Mouse (Mus musculus): ENCODE results near the gene Sp2.

Sp2 gene

DNA sequence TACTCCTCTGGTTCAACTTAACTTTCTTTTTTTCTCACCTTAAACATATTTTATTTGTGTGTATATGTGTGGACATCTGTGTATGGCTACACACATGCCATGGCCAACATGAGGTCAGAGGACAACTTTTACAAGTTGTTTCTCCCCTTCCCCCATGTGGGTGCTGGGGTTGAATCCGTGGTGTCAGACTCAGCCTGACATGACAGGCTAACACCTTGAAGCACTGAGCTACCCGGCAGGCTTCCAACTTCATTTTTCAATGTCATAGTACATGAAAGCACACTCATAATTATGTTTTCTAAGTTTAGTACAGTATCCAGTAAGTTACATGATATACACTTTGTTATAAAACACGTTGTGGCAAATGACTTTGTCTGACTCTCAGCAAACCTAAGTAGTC, 12.4 kb downstream of the Sp2 start:
- no peak for DNase-seq (ENCODE audit: low read depth)

GRCm38 (mm10) chr11:96969746-96970145, 13.0 kb downstream of the Sp2 start:
- DNase-seq (ENCODE audit: low read depth) = no peak

GRCm38 (mm10) chr11:96969280-96969722, 13.5 kb downstream of the Sp2 start:
- no peak for DNase-seq (ENCODE audit: low read depth)

DNA sequence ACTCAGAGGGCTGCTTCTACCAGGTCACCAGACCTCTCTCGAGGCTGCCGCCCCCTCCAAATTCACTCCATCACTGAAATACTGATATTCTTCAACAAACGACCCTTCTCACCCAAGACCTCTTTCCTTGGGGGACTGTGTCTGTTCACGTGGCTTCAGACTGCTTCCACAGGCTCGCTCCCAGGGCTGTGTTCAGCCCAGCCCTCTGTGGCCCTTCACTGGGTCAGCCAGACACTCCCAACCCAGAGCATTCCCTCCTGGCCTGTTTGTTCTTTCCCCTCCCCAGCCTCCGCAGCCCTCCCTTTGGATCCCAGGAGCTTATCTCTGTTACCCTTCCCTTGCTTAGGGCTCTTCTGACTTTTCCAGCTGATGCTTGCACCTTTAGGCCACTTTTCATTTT, 14.3 kb downstream of the Sp2 start:
- no peak for DNase-seq (ENCODE audit: low read depth)

- peak; percentile 63 for DNase-seq (ENCODE audit: low read depth)
Measured at GRCm38 (mm10) chr11:96967544-96968269, 15.1 kb downstream of the Sp2 start.

DNA sequence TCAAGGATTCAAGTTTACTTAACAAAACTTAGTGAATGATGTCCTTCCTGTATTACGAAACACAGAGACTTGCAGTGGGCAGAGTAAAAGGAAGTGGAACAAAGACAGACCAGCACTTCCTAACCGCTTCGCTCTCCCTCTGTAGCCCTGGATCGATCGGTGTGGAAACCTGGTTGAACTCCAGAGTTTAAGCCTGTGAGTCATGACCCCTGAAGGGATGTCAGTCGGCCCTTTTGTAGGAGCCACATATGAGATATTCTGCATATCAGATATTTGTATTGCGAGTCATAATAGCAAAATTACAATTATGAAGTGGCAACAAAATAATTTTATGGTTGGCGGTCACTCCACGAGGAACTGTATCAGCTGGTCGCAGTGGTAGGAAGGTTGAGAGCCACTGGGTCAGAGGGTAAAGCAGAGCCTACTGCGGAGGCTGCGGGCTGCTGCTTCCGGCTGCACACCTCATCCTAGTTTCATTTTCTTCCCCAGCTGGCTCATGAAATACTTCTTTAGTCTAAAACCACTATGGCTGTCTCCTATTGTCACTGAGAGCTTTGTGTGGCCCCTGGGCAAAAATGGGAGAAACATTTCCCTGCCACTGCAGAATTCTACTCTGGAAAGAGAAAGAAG, 15.7 kb downstream of the Sp2 start:
- peak; percentile 91 for DNase-seq (ENCODE audit: low read depth)

DNA sequence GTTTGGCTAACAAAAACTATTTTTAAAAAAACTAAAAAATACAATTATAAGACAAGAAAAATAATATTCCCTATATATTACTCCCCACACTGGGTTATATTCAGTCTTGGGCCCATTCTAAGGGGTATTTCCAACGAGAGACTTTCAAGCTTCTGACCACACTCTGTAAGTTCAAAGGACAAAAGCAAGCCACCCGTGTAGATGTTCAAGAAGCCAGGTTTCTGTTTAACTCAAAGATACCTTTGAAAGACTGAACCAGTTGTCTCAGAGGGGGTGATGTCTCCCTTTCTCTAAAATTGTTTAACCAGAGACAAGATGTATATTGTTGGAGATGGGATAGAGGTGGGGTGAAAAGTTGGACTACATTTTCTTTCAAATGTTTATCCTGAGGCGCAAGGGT, 16.6 kb downstream of the Sp2 start:
- DNase-seq (ENCODE audit: low read depth) = no peak

DNA sequence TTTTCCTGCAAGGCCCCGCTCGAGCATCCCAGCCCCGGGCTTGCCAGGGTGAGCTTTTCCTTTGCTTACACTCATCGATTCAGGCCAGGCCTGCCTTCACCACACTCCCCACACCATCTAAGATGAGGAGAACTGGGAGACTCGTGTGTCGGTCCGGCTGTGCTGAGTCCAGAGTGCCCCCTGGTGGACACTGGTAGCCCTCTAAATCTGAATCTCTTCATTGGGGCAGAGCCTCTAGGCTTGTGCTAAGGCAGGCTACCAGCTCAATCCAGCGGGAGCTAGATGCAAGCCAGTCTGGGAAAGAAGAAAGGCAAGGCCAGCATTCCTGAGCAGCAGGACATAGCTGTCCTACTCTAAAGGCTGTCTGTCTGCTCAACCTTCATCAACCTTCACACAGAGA, 19.2 kb downstream of the Sp2 start:
- DNase-seq (ENCODE audit: low read depth) = peak; percentile 85

DNA sequence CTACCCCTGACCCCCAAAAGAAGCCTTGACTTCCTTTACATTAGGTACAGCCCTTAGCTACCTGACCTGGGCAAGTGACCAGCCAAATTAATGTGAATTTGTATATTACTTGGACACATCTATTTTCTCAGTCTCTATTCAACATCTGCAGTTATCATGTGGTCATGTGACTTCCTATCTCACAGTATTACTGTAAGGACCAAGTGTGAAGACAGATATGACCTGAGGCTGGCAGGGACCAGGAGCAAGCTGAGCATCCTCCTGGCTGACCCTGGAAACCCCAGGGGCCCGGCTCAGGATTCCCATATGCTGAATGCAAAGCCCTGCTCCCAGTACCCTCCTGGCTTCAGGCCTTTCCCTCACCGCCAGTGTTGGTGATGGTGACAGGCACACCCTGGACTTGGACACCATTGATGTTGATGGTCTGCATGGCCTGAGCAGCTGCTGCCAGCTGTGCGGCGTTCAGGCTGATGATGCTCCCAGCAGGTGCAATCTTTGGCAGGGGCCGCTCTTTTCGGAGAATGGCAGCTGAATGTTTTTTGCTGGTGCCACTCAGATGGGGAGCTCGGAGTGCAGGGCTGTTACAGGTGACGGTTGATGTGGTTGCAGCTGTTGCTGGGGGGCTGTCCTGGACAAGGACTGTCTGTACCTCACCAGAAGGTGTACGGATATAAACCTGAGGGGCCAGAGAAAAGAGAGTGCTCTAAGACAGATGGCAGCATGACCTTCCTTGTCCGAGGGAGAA, 25.5 kb downstream of the Sp2 start:
- no peak for DNase-seq (ENCODE audit: low read depth)

DNA sequence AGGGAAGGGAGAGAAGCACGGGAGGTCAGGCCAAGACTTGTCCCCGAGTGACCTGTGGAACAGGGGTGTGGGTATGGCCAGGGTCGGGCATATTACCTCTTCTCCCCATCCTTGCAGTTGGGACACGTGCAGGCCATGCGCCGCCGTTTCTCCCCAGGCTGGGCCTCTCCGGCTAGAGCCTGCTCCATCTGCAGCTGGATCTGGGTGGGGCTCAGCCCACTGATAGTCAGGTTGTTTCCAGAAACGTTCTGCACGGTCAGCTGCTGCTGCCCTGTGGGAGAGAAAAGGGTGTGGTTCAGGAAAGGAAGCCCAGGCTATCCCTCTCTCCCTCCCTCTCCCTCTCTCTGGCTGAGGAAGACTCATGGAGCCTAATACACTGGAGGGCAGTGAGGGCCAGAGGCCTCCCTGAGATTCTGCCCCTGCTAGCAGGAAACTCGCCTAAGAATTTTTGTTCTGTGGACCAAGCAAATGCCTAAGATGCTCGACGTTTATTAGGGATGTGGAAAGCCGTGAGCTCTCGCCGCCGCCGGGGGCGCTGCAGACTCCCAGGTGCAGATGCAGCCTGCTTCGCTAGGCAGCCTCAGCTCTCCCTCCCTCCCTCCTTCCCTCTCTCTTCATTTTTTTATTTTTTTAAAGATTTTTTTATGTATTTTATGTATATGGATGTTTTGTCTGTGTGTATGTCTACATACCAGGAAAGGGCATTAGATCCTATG, 26.6 kb downstream of the Sp2 start:
- no peak for DNase-seq (ENCODE audit: low read depth)

- no peak for DNase-seq (ENCODE audit: low read depth)
Measured at GRCm38 (mm10) chr11:96955094-96955493, 27.7 kb downstream of the Sp2 start.

DNA sequence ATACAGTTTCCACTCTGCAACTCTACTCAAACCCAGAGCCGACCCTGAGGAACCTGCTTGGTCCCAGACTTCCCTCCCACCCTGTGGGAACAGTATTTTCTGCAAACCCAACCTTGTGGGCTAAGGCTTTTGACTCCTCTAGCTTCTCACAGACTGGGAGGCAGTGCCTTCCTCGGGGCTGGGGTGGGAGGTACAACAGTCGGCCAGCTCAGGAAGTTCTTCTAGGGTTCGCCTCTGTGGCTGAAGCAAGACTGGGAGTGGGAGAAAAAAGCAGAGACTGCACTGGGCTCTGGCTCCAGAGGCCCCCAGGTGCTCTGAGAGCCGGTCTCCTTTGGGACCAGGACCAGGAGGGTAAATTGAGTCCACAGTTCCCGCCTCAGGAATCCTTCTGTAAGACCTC, 29.9 kb downstream of the Sp2 start:
- DNase-seq (ENCODE audit: low read depth) = no peak

DNA sequence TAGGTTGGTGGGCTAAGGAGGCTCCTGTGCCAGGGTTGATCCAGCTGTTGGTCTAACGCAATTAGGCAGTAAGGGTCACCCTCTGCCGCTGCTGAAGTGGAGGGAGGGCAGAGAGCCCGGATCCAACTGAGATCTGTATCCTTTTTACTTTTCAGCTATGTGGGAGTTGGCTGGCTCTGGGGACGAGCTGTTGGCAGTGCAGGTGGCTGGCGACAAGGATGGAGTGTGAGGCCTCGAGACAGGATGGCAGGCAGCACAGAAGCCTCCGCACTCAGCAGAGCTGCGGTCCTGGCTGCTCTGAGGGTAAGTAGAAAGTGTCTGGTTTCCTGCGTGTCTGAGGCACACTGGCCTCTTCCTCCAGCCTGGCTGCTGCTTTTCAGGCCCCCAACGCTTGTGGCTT, 30.3 kb downstream of the Sp2 start:
- no peak for DNase-seq (ENCODE audit: low read depth)

- peak; percentile 50 for DNase-seq (ENCODE audit: low read depth)
Measured at GRCm38 (mm10) chr11:96950767-96951166, 32.0 kb downstream of the Sp2 start.

- DNase-seq (ENCODE audit: low read depth) = peak; percentile 96
Measured at GRCm38 (mm10) chr11:96947849-96948248, 34.9 kb downstream of the Sp2 start.

DNA sequence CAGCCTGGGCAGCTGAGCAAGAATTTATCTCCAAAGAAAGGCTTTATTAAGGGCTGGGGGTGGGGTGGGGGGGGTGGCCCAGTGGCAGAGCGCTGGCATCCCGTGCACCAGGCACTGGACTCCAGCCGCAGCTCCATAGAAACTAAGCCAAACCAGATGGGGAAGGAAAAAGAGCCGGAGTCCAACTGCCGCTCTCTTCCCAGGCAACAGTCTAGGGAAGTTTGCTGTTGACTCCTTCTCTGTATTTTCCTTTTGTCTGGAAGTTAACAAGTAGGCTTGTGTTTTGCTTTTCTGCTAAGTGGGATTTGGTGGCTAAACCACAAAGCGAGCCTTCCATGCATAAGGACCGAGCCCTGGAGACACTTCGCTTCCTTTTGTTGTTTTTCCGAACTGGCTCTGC, 36.3 kb downstream of the Sp2 start:
- DNase-seq (ENCODE audit: low read depth) = no peak

DNA sequence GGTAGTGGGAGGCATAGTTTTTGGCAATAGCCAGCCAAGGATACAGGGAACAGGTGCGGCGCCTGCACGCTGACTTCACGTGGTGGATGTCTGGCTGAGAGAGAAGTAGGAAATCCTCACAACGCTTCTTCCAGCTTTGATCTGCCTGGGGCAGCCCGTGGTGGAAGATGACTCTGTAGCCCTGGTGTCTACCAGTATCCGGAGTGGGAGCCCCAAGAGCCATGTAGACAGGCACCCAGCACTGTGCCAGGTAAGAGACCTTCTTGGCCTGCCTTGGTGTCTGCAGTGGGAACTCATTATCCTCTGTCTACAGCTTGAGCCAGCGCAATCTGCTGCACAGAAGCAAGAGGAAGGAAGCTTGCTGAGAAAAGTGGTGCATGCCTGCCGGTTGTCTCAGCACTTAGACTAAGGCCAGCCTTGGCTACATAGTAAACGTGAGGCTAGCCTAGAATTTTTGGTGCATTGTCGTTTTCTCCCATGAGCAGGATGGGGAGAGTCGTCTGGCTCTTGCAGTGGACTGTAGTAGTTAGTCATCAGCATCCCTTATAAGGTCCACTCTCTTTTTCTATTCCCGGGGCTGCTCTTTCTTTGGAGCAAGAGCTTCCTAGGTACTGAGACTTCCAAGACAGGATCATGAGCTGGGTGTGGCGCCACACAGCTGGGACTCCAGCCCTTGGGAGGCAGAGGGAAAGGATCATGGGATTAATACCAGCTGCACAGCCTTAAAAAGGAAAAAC, 37.7 kb downstream of the Sp2 start:
- DNase-seq (ENCODE audit: low read depth) = peak; percentile 47

DNA sequence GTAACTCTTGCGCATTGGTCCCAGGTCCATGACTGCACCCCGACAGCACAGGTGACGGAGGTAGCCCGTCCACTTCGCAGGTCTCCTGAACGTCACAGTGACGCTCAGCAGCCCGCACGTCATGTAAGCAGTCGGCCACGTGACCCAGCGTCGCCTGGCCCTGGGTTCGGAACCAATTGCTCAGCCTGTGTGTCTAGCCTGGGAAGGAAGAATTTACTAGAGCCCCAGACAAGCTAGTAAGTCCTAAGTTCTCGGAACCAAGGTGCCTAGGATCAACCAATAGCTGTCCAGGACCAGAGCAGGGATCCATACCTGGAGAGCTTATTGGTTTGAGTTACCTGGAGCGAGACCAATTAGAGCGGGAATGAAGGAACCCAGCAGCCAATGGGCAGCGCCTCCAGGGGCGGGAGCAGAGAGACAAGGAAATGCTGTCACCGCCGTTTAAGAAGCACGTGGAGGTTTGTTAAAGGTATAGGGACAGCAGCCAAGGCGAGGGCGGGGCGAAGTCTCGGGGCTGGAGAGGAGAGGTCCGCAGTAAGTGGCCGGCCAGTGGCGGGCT, 38.9 kb downstream of the Sp2 start, which contains the start of gene Pnpo:
Gene Pnpo, minus strand, starts transcription at position 241 of the 559 bp plus-strand sequence.
- peak; percentile 99 for DNase-seq (ENCODE audit: low read depth)

- no peak for DNase-seq (ENCODE audit: low read depth)
Measured at GRCm38 (mm10) chr11:96941989-96942590, 40.7 kb downstream of the Sp2 start.

DNA sequence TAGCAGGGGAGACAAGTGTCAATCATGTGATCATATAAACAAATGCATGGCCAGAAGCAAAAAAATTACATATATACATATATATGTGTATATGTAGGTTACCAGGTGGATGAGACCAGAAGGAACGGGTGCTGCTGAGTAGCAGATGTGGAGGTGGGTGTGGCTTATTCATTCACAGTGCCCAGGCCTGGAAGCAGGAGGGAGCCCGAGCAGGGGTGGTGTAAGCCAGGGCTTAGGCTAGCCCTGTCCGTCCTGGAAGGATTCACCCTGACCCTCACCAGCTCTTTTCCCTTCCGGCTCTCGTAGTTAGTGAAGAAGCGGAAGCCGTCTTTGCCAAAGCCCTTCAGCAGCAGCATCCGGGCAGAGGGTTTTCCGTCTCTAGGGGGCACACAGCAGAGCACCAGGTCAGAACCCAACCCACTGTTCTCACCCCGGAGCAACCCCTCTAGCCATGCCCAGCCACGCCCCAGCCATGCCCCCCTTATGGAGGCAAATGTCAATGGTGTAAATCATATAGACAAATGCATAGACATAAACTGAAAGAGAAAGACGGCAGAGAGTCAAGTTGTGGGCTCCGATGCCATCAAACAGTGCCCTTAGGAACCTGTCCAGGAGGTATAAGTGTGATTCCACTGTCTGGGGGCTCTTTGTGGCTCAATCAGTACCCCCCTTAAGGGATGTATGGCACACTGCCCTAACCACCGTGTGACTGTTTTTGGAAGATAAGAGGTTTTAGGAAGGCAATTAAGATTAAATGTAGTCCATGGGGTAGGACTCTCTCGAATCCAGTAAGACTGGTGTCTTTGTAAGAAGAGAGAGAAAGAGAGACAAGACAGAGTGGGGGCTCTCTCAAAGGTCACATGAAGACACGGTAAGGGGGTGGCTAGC, 41.9 kb downstream of the Sp2 start:
- no peak for DNase-seq (ENCODE audit: low read depth)

Measured in 416B (cell line).